11 mouse cellular contexts compared by ENCODE assay signal in genomic region chr5:104434835-104435301, GRCm38 (mm10). TPM values are rescaled to one million over a fixed set of nuclear protein-coding genes. Genes with fewer than 3 reads are reported as not detected.
DNase-seq lines count a peak whose midpoint lies in the region; ATAC-seq and TF ChIP-seq lines count a peak whose summit lies in the region.
"Had no signal": no experiment of that assay in that cellular context is flagged by ENCODE, and none has a peak within 500 bp of the region (broad histone marks: within the 10 kb centered on the region; RNA-seq: fewer than 3 reads in every experiment).

TSS of gene Spp1 (plus strand) at chr5:104435118.

- no peaks in the 10 kb centered on the region for H3K4me1 ChIP-seq in forebrain, postnatal 0 days (ENCODE audit: insufficient read depth)
- peaks cover 10% of the 10 kb centered on the region for H3K4me1 ChIP-seq in forebrain, embryonic 10.5 days
- H3K4me1 ChIP-seq in embryonic facial prominence, embryonic 12.5 days, result no peaks in the 10 kb centered on the region; the same call in 1 of the 2 replicates
- H3K4me1 ChIP-seq in limb, embryonic 13.5 days, result 0 out of 2 replicates have a peak, but pooled peaks cover 2% of the 10 kb centered on the region
- H3K4me1 ChIP-seq: forebrain, embryonic 13.5 days had no signal

- 63% methylated on average over 7 of the region's 7 CpGs for WGBS in forebrain, postnatal 0 days
- WGBS in forebrain, embryonic 10.5 days, result 79% methylated on average over 7 of the region's 7 CpGs
- 69% methylated on average over 7 of the region's 7 CpGs for WGBS in embryonic facial prominence, embryonic 12.5 days
- WGBS in limb, embryonic 13.5 days, result 60% methylated on average over 7 of the region's 7 CpGs

- DNase-seq in forebrain, postnatal 0 days, result no peak
- DNase-seq in forebrain, embryonic 10.5 days (ENCODE audit: extremely low spot score, low spot score), result no peak
- DNase-seq in layer of hippocampus, adult 9-10 months (ENCODE audit: low spot score), result no peak
- DNase-seq in gastrocnemius, adult 8-10 months (ENCODE audit: low spot score in 2 of 2), result no peak
- DNase-seq in layer of hippocampus, postnatal 25 days (ENCODE audit: extremely low spot score in 1 of 2, low spot score in 1 of 2), result no peak
- DNase-seq: lung, embryonic 14.5 days had no signal

- no peaks in the 10 kb centered on the region for H3K9me3 ChIP-seq in forebrain, postnatal 0 days (ENCODE audit: low read length)
- H3K9me3 ChIP-seq in forebrain, embryonic 10.5 days, result no peaks in the 10 kb centered on the region
- no peaks in the 10 kb centered on the region for H3K9me3 ChIP-seq in embryonic facial prominence, embryonic 12.5 days
- H3K9me3 ChIP-seq in limb, embryonic 13.5 days, result no peaks in the 10 kb centered on the region
- H3K9me3 ChIP-seq: forebrain, embryonic 13.5 days had no signal

- peaks cover 28% of the 10 kb centered on the region for H3K79me2 ChIP-seq in C2C12 (ENCODE audit: control insufficient read depth, insufficient read depth)

- no peaks in the 10 kb centered on the region for H3K27me3 ChIP-seq in forebrain, postnatal 0 days (ENCODE audit: insufficient read depth, low read length)
- H3K27me3 ChIP-seq in forebrain, embryonic 10.5 days (ENCODE audit: poor library complexity, severe bottlenecking), result no peaks in the 10 kb centered on the region
- H3K27me3 ChIP-seq in C2C12 (ENCODE audit: control insufficient read depth, insufficient read depth, insufficient read length), result no peaks in the 10 kb centered on the region
- no peaks in the 10 kb centered on the region for H3K27me3 ChIP-seq in embryonic facial prominence, embryonic 12.5 days
- H3K27me3 ChIP-seq in limb, embryonic 13.5 days, result no peaks in the 10 kb centered on the region
- H3K27me3 ChIP-seq: forebrain, embryonic 13.5 days had no signal

- peak within 1 kb of the TSS; percentile 34 for H3ac ChIP-seq in C2C12 (ENCODE audit: control insufficient read depth, insufficient read length, low read depth)

- no peaks in the 10 kb centered on the region for H3K36me3 ChIP-seq in forebrain, postnatal 0 days (ENCODE audit: insufficient read depth)
- no peaks in the 10 kb centered on the region for H3K36me3 ChIP-seq in forebrain, embryonic 10.5 days (replicated peaks)
- peaks cover 41% of the 10 kb centered on the region for H3K36me3 ChIP-seq in C2C12 (ENCODE audit: control insufficient read depth, insufficient read depth)
- H3K36me3 ChIP-seq in embryonic facial prominence, embryonic 12.5 days, result no peaks in the 10 kb centered on the region
- no peaks in the 10 kb centered on the region for H3K36me3 ChIP-seq in limb, embryonic 13.5 days
- H3K36me3 ChIP-seq: G1E had no signal

- no peak within 1 kb of the TSS for H3K9ac ChIP-seq in forebrain, postnatal 0 days
- no peak within 1 kb of the TSS for H3K9ac ChIP-seq in embryonic facial prominence, embryonic 12.5 days
- H3K9ac ChIP-seq in limb, embryonic 13.5 days, result no peak within 1 kb of the TSS
- H3K9ac ChIP-seq: forebrain, embryonic 13.5 days; lung, embryonic 14.5 days had no signal

- no peak within 1 kb of the TSS for H3K4me2 ChIP-seq in forebrain, postnatal 0 days (ENCODE audit: low read depth)
- H3K4me2 ChIP-seq in embryonic facial prominence, embryonic 12.5 days (replicated peaks), result no peak within 1 kb of the TSS
- no peak within 1 kb of the TSS for H3K4me2 ChIP-seq in limb, embryonic 13.5 days (replicated peaks)
- H3K4me2 ChIP-seq: forebrain, embryonic 13.5 days; lung, embryonic 14.5 days had no signal

- TF ChIP-seq CTCF in forebrain, postnatal 0 days (IDR thresholded peaks at IDR 0.05; ENCODE audit: low read depth), result no peak
- TF ChIP-seq CTCF in C2C12 (IDR thresholded peaks at IDR 0.05; ENCODE audit: control insufficient read depth, insufficient read depth, insufficient read length), result no peak

- no peak within 1 kb of the TSS for H3K4me3 ChIP-seq in forebrain, postnatal 0 days (ENCODE audit: low read depth, low read length)
- no peak within 1 kb of the TSS for H3K4me3 ChIP-seq in forebrain, embryonic 10.5 days
- peak within 1 kb of the TSS; percentile 41 for H3K4me3 ChIP-seq in C2C12 (ENCODE audit: insufficient read depth, poor library complexity, severe bottlenecking)
- no peak within 1 kb of the TSS for H3K4me3 ChIP-seq in embryonic facial prominence, embryonic 12.5 days
- H3K4me3 ChIP-seq in limb, embryonic 13.5 days, result no peak within 1 kb of the TSS
- H3K4me3 ChIP-seq: forebrain, embryonic 13.5 days had no signal

- H3K27ac ChIP-seq in forebrain, postnatal 0 days (ENCODE audit: low read depth, low read length), result no peak within 1 kb of the TSS
- H3K27ac ChIP-seq in forebrain, embryonic 10.5 days, result no peak within 1 kb of the TSS
- H3K27ac ChIP-seq in embryonic facial prominence, embryonic 12.5 days, result no peak within 1 kb of the TSS
- no peak within 1 kb of the TSS for H3K27ac ChIP-seq in limb, embryonic 13.5 days
- H3K27ac ChIP-seq: forebrain, embryonic 13.5 days had no signal

- peaks cover 14% of the 10 kb centered on the region for H3K79me3 ChIP-seq in C2C12 (ENCODE audit: low read depth)

- no peak for ATAC-seq in forebrain, postnatal 0 days
- no peak for ATAC-seq in embryonic facial prominence, embryonic 12.5 days (ENCODE audit: insufficient number of reproducible peaks, insufficient read depth, low FRiP score, low TSS enrichment)
- ATAC-seq in limb, embryonic 13.5 days (ENCODE audit: low FRiP score, low read depth), result no peak
- ATAC-seq: forebrain, embryonic 13.5 days had no signal

TF ChIP-seq in C2C12, 6 proteins besides CTCF, POLR2A, EP300 and RAD21:
- TF ChIP-seq USF1 (IDR thresholded peaks at IDR 0.05; ENCODE audit: low read depth) (peak; percentile 46), MYOD1 (IDR thresholded peaks at IDR 0.05; ENCODE audit: control insufficient read depth, insufficient read length, low read depth) (peak; percentile 71), MAX (IDR thresholded peaks at IDR 0.05) (no peak)
TF ChIP-seq in C2C12: peak in this region for 2.

RNA-seq across cellular contexts. Expression of gene Spp1, which starts in this region (rescaled TPM):
- 28.4 and 80.6 TPM in 2 replicates for total RNA-seq in forebrain, postnatal 0 days (2014; rRNA removed)
- polyA plus RNA-seq in forebrain, postnatal 0 days (2015; fragmentation: Nextera tagmentation; extraction: Ambion mirVana), result 60.0 and 67.8 TPM in 2 replicates
- polyA plus RNA-seq in forebrain, embryonic 10.5 days (2016; fragmentation: Nextera tagmentation; extraction: Ambion mirVana), result 1.6 and 1.7 TPM in 2 replicates
- polyA plus RNA-seq in C2C12 (2012; fragmentation: generic; extraction: Trizol), result 1,843 TPM
- polyA plus RNA-seq in embryonic facial prominence, embryonic 12.5 days (2016; fragmentation: Nextera tagmentation; extraction: Ambion mirVana), result 11.5 and 12.1 TPM in 2 replicates
- 11.1 and 11.3 TPM in 2 replicates for polyA plus RNA-seq in limb, embryonic 13.5 days (2015; fragmentation: Nextera tagmentation; extraction: Ambion mirVana)
- 1 to 10 TPM in 3 of 4 experiments, under 1 TPM in 1; 0.75 to 4.6 (median 2.4) TPM for total RNA-seq in gastrocnemius, adult 8-10 months (2022)
- total RNA-seq in layer of hippocampus, postnatal 25 days (2021), result 1 to 10 TPM; 2.0 to 3.6 TPM
- total RNA-seq: G1E had no signal
- polyA plus RNA-seq: G1E had no signal

Comparison
In these comparisons a context has a peak if more than half of its experiments do, and no peak if none do; other contexts are left out.
1. RNA of gene Spp1 (polyA plus RNA-seq): 1,843 TPM in C2C12 (single experiment); 60.0 to 67.8 TPM in forebrain, postnatal 0 days, 11.5 to 12.1 TPM in embryonic facial prominence, embryonic 12.5 days, 11.1 to 11.3 TPM in limb, embryonic 13.5 days and 1.6 to 1.7 TPM in forebrain, embryonic 10.5 days; every median in the first group is over 10 times any median in the second.